Mouse (Mus musculus): Measurements from ENCODE around the gene Gm42417.
"Not testable (repeated sequence)": the region's sequence is repeated elsewhere in the genome, so short reads cannot be mapped to it uniquely, and the experiment has no call there.

GRCm38 (mm10) chr1:36536783-36537182, 2.4 kb downstream of the Gm42417 start, which contains the start of gene Ankrd23:
- not testable (repeated sequence) for TF ChIP-seq POLR2A (IDR thresholded peaks at IDR 0.05; ENCODE audit: extremely low read depth, insufficient read depth, low read length); CTCF (IDR thresholded peaks at IDR 0.05; ENCODE audit: low read depth, low read length)

All from liver, adult 2 months (tissue).